In the genomic region with DNA sequence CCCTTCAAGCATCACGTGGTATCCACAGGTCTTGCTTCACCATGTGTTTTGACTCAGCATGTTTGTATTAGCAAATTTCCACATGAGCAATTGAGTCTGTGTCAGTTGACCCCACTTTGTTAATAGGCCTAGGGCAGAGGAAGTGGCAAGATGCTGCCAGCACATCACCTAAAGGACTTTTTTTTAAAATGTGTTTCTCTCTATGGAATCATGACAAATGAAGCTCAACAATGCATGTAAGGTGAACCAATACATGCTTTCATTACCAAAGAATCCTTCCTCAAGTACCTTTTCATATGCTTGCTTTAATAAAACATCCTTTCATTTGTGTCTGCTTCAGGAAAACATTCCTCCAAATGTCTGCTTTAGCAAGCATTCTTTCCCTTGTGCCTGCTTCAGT, we compare ENCODE assay signal across 24 mouse cellular contexts. TPM values are rescaled to one million over a fixed set of nuclear protein-coding genes. Genes with fewer than 3 reads are reported as not detected.
DNase-seq lines count a peak whose midpoint lies in the region; TF ChIP-seq lines count a peak whose summit lies in the region.
"Had no signal": no experiment of that assay in that cellular context is flagged by ENCODE, and none has a peak within 500 bp of the region (broad histone marks: within the 10 kb centered on the region; RNA-seq: fewer than 3 reads in every experiment).

Olfr132 (minus strand) TSS at position 101 of the 400 bp plus-strand sequence.

- no peaks in the 10 kb centered on the region for H3K79me2 ChIP-seq in liver, adult 2 months (ENCODE audit: control insufficient read depth, insufficient read depth, low read length)

- no peak within 1 kb of the TSS for H3K4me3 ChIP-seq in liver, adult 2 months (ENCODE audit: insufficient read depth, low read depth, low read length)

- TF ChIP-seq POLR2A in liver, adult 2 months (IDR thresholded peaks at IDR 0.05; ENCODE audit: extremely low read depth, insufficient read depth, low read length), result no peak

- WGBS in liver, adult 2 months, result 60% methylated on average over 1 of the region's 1 CpGs

- H3K4me1 ChIP-seq in liver, adult 2 months (ENCODE audit: control insufficient read depth, insufficient read depth, low read length), result no peaks in the 10 kb centered on the region

- H3K36me3 ChIP-seq in liver, adult 2 months (ENCODE audit: control insufficient read depth, insufficient read depth, low read length), result no peaks in the 10 kb centered on the region
- H3K36me3 ChIP-seq: G1E had no signal

- no peak within 1 kb of the TSS for H3K27ac ChIP-seq in liver, adult 2 months (replicated peaks; ENCODE audit: insufficient read depth, low read depth, low read length)

- DNase-seq in liver, adult 2 months (ENCODE audit: extremely low read depth, low read depth, low spot score), result peak; percentile 52
- no peak for DNase-seq in liver
- DNase-seq: adrenal gland, adult 2 months; adrenal gland, adult 8-10 months; adrenal gland, postnatal 10 days; adrenal gland, postnatal 14 days; adrenal gland, postnatal 25 days; adrenal gland, postnatal 36 days; B cell, adult 2 months; cerebellum, adult 11 months; cerebellum, adult 11-12 months; cerebellum, adult 18-20 months; cerebellum, adult 2 months had no signal

- no peak within 1 kb of the TSS for H3K9ac ChIP-seq in liver, adult 2 months (ENCODE audit: low read depth, low read length)

- no peak for TF ChIP-seq CTCF in liver, adult 2 months (IDR thresholded peaks at IDR 0.05; ENCODE audit: low read depth, low read length)

- no peaks in the 10 kb centered on the region for H3K27me3 ChIP-seq in liver, adult 2 months (ENCODE audit: control insufficient read depth, insufficient read depth, low read length)
- H3K27me3 ChIP-seq: CH12.LX, Patski had no signal

RNA-seq across cellular contexts. Expression of gene Olfr132, which starts in this region (rescaled TPM):
- total RNA-seq in liver, adult 2 months (2014; rRNA removed), result not detected in 2 replicates
- not detected in 2 replicates for polyA plus RNA-seq in liver, adult 2 months (2012; rRNA removed)
- total RNA-seq: adrenal gland, adult 18-20 months; adrenal gland, adult 2 months; adrenal gland, adult 8-10 months; adrenal gland, postnatal 10 days; adrenal gland, postnatal 14 days; adrenal gland, postnatal 25 days; adrenal gland, postnatal 36 days; adrenal gland, postnatal 4 days; CH12.LX; ES-E14; MEL had no signal
- polyA plus RNA-seq: activated CD4-positive, CD25-positive, alpha-beta regulatory T cell, adult 4 months; adrenal gland, adult 2 months; brain, embryonic 14.5 days; C2C12; CD4-positive, CD25-positive, alpha-beta regulatory T cell, adult 4 months; cerebellum, adult 2 months; G1E; Patski had no signal

Comparison
In these comparisons a context has a peak if more than half of its experiments do, and no peak if none do; other contexts are left out.
1. Peak in DNase-seq in liver, adult 2 months; RNA of the gene not detected or under 1 TPM.